ENCODE assay signal across 8 mouse cellular contexts in the genomic region with DNA sequence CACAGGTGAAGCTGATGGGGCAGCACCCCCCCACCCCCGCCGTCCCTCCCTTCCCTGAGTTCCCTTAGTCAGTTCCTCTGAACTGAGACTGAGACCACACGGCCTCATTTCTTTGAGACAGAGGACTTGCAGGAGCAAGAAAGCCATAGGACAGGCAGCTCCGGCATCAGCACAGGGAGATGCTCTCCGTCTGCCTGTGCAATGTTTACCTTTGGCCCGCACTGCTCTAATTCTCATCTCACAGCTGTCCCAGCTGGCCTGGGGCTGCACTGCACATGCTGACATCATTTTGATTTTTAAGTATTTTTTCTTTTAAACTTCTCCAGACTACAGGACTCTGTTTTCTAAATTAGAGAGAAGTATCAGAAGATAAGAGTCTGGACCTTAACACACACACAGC. TPM values are rescaled to one million over a fixed set of nuclear protein-coding genes. Genes with fewer than 3 reads are reported as not detected.
A peak's percentile ranks its signal among the peaks of the same experiment; 100 is the strongest.
DNase-seq lines count a peak whose midpoint lies in the region; ATAC-seq lines count a peak whose summit lies in the region.

No protein-coding gene starts in this region.

- no peak overlapping the region for H3K27ac ChIP-seq in neural tube, embryonic 11.5 days (ENCODE audit: low read depth, low read length)
- no peak overlapping the region for H3K27ac ChIP-seq in forebrain, embryonic 13.5 days
- H3K27ac ChIP-seq in liver, embryonic 12.5 days: peak overlapping the region; percentile 68; the same call in 1 of the 2 replicates

- H3K4me1 ChIP-seq in neural tube, embryonic 11.5 days (ENCODE audit: control insufficient read depth, insufficient read depth, low read length): peaks cover 7% of the 10 kb centered on the region
- H3K4me1 ChIP-seq in forebrain, embryonic 13.5 days: peaks cover 50% of the 10 kb centered on the region
- H3K4me1 ChIP-seq in liver, embryonic 12.5 days: peaks cover 53% of the 10 kb centered on the region

- H3K9ac ChIP-seq in neural tube, embryonic 11.5 days (ENCODE audit: low read length): no peak overlapping the region
- peak overlapping the region; percentile 68 for H3K9ac ChIP-seq in forebrain, embryonic 13.5 days
- H3K9ac ChIP-seq in liver, embryonic 12.5 days: peak overlapping the region; percentile 95

- H3K36me3 ChIP-seq in neural tube, embryonic 11.5 days (ENCODE audit: control insufficient read depth, insufficient read depth, low read length): 0 out of 2 replicates have a peak, but pooled peaks cover 2% of the 10 kb centered on the region
- peaks cover 38% of the 10 kb centered on the region for H3K36me3 ChIP-seq in forebrain, embryonic 13.5 days (ENCODE audit: poor library complexity, severe bottlenecking)
- peaks cover 60% of the 10 kb centered on the region for H3K36me3 ChIP-seq in liver, embryonic 12.5 days

- H3K9me3 ChIP-seq in neural tube, embryonic 11.5 days (ENCODE audit: control insufficient read depth, low read length): no peaks in the 10 kb centered on the region
- H3K9me3 ChIP-seq in forebrain, embryonic 13.5 days (replicated peaks): no peaks in the 10 kb centered on the region
- H3K9me3 ChIP-seq in liver, embryonic 12.5 days (replicated peaks): no peaks in the 10 kb centered on the region

- H3K4me2 ChIP-seq in neural tube, embryonic 11.5 days (ENCODE audit: low read depth): peak overlapping the region; percentile 35
- peak overlapping the region; percentile 92 for H3K4me2 ChIP-seq in forebrain, embryonic 13.5 days
- H3K4me2 ChIP-seq in liver, embryonic 12.5 days: peak overlapping the region; percentile 91

- peak overlapping the region; percentile 74 for H3K4me3 ChIP-seq in neural tube, embryonic 11.5 days (ENCODE audit: low read depth, low read length)
- H3K4me3 ChIP-seq in forebrain, embryonic 13.5 days: peak overlapping the region; percentile 58
- H3K4me3 ChIP-seq in liver, embryonic 12.5 days: peak overlapping the region; percentile 98

- WGBS in neural tube, embryonic 11.5 days: 38% methylated on average over 6 of the region's 6 CpGs
- 22% methylated on average over 6 of the region's 6 CpGs for WGBS in forebrain, embryonic 13.5 days
- 29% methylated on average over 6 of the region's 6 CpGs for WGBS in liver, embryonic 12.5 days (ENCODE audit: insufficient replicate concordance)

- DNase-seq in neural tube, embryonic 11.5 days (ENCODE audit: low spot score): no peak
- DNase-seq in neural tube, embryonic 10.5 days (ENCODE audit: extremely low spot score, low spot score): no peak
- DNase-seq in ovary, postnatal 10 days (ENCODE audit: low spot score): no peak
- no peak for DNase-seq in layer of hippocampus, adult 8-10 months (ENCODE audit: low spot score in 2 of 2)
- no peak for DNase-seq in spleen, postnatal 10 days (ENCODE audit: low spot score in 2 of 2)
- DNase-seq in gastrocnemius, postnatal 4 days (ENCODE audit: low spot score in 2 of 2): no peak

- H3K27me3 ChIP-seq in neural tube, embryonic 11.5 days (ENCODE audit: control insufficient read depth, insufficient read depth, low read length): no peaks in the 10 kb centered on the region
- no peaks in the 10 kb centered on the region for H3K27me3 ChIP-seq in forebrain, embryonic 13.5 days
- no peaks in the 10 kb centered on the region for H3K27me3 ChIP-seq in liver, embryonic 12.5 days (replicated peaks)

- ATAC-seq in neural tube, embryonic 11.5 days (ENCODE audit: insufficient read depth, low FRiP score, low TSS enrichment): no peak
- ATAC-seq in forebrain, embryonic 13.5 days: no peak
- ATAC-seq in liver, embryonic 12.5 days: no peak

RNA-seq across cellular contexts. Expression of gene Fbxo5, which starts 2.5 kb away (rescaled TPM):
- polyA plus RNA-seq in neural tube, embryonic 11.5 days (2014; fragmentation: Nextera tagmentation; extraction: Ambion mirVana): 75.1 and 86.3 TPM in 2 replicates
- polyA plus RNA-seq in forebrain, embryonic 13.5 days (2015; fragmentation: Nextera tagmentation; extraction: Ambion mirVana): 74.9 and 76.8 TPM in 2 replicates
- 94.0 and 95.6 TPM in 2 replicates for polyA plus RNA-seq in liver, embryonic 12.5 days (2016; fragmentation: Nextera tagmentation; extraction: Ambion mirVana)
- total RNA-seq in layer of hippocampus, adult 8-10 months (2022): 1 to 10 TPM; 1.0 to 2.8 (median 1.8) TPM
- total RNA-seq in gastrocnemius, postnatal 4 days (2021): 10 to 100 TPM in 1 of 2 experiments, 1 to 10 TPM in 1; 9.9 to 10.5 TPM

RNA-seq across cellular contexts. Expression of gene Mtrf1l, which starts 20.8 kb away (rescaled TPM):
- polyA plus RNA-seq in neural tube, embryonic 11.5 days (2014; fragmentation: Nextera tagmentation; extraction: Ambion mirVana): 11.7 and 12.3 TPM in 2 replicates
- 10.9 and 12.3 TPM in 2 replicates for polyA plus RNA-seq in forebrain, embryonic 13.5 days (2015; fragmentation: Nextera tagmentation; extraction: Ambion mirVana)
- 9.3 and 10.0 TPM in 2 replicates for polyA plus RNA-seq in liver, embryonic 12.5 days (2016; fragmentation: Nextera tagmentation; extraction: Ambion mirVana)
- 10 to 100 TPM in 3 of 4 experiments, 1 to 10 TPM in 1; 9.4 to 14.3 (median 11.1) TPM for total RNA-seq in layer of hippocampus, adult 8-10 months (2022)
- total RNA-seq in gastrocnemius, postnatal 4 days (2021): 10 to 100 TPM in 1 of 2 experiments, 1 to 10 TPM in 1; 9.6 to 10.1 TPM

Comparison
In these comparisons a context has a peak if more than half of its experiments do, and no peak if none do; other contexts are left out.
1. H3K4me2 ChIP-seq: peak in every context shown above with its lines; median percentile 92 in forebrain, embryonic 13.5 days; 91 in liver, embryonic 12.5 days; 35 in neural tube, embryonic 11.5 days.